Mouse (Mus musculus): ENCODE results near the gene Lsamp. TPM values are rescaled to one million over a fixed set of nuclear protein-coding genes. Genes with fewer than 3 reads are reported as not detected.

Lsamp gene
- polyA plus RNA-seq, 1 experiment from 2014 or later = 0.12 TPM

DNA sequence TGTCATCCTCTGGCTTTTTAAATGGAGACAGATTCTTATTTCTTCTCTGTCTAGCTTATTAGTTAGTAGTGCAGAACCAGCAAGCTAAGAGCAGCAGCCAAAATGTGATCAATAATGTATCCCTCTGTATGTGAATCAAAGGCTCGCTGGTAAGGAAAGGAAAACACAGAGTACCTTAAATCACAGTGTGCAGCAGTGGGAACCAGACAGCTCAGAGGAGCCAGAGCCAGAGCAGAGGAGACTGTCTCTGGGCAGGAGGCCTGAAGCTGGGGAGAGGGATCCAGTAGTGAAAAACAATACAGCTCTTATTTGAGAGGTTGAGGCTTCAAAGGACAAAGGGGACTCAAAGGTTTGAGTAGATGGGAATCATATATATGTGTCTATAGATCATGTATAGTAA is 857.6 kb downstream of the Lsamp start:
- H3K4me2 ChIP-seq = no peak overlapping the region
- no peak overlapping the region for H3K9ac ChIP-seq
- no peak overlapping the region for H3K27ac ChIP-seq (replicated peaks)
- H3K9me3 ChIP-seq (replicated peaks) = no peaks in the 10 kb centered on the region
- no peaks in the 10 kb centered on the region for H3K27me3 ChIP-seq
- H3K4me3 ChIP-seq (replicated peaks) = no peak overlapping the region
- 13% methylated on average over 1 of the region's 1 CpGs for WGBS (ENCODE audit: insufficient replicate concordance)
- no peaks in the 10 kb centered on the region for H3K4me1 ChIP-seq (replicated peaks)
- ATAC-seq (ENCODE audit: insufficient read depth) = no peak
- H3K36me3 ChIP-seq (replicated peaks) = no peaks in the 10 kb centered on the region

DNA sequence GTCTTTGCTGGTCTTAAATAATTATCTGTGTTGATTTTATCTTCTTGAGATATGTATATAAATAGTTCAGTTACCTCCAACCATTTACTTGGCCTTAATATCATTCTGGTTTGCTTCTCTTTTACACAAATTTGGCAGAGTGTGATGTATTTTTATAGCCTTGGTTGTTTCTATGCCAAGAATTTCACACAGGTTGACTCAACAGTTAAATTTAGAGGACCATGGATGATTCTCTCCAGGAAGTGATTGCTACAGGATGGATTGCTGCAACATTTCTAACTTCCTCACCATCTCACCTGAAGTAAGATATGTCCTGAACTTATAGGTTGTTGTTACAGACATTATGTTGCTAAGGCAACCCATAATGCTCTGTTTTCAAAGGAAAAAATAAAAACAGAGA is 882.6 kb downstream of the Lsamp start:
- H3K9me3 ChIP-seq (replicated peaks) = no peaks in the 10 kb centered on the region
- H3K27me3 ChIP-seq = no peaks in the 10 kb centered on the region
- H3K9ac ChIP-seq = no peak overlapping the region
- no peak overlapping the region for H3K27ac ChIP-seq (replicated peaks)
- H3K36me3 ChIP-seq (replicated peaks) = no peaks in the 10 kb centered on the region
- H3K4me1 ChIP-seq (replicated peaks) = no peaks in the 10 kb centered on the region
- no peak overlapping the region for H3K4me2 ChIP-seq
- no peak for ATAC-seq (ENCODE audit: insufficient read depth)
- H3K4me3 ChIP-seq (replicated peaks) = no peak overlapping the region

DNA sequence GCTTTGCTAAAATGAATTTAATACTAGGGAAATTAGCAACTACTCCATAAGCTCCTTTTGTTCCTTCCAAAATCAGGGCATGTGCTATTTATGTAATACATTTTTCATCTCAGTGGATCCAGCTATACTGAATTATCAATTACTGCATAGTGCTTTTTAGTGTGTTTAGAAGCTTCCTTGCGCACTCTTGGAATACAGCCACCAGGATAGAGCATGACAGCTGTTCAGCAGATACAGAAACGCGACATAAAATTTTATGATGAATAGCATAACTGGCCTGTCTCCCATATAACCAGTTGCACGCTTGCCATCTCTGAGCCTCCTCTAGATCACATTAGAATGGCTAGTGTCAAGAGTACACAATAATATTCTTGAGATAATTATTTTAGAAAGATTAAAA is 894.1 kb downstream of the Lsamp start:
- no peaks in the 10 kb centered on the region for H3K9me3 ChIP-seq (replicated peaks)
- H3K4me3 ChIP-seq (replicated peaks) = no peak overlapping the region
- no peak overlapping the region for H3K9ac ChIP-seq
- ATAC-seq (ENCODE audit: insufficient read depth) = no peak
- H3K27me3 ChIP-seq = no peaks in the 10 kb centered on the region
- H3K4me2 ChIP-seq = no peak overlapping the region
- H3K27ac ChIP-seq (replicated peaks) = no peak overlapping the region
- no peaks in the 10 kb centered on the region for H3K4me1 ChIP-seq (replicated peaks)
- no peaks in the 10 kb centered on the region for H3K36me3 ChIP-seq (replicated peaks)
- 74% methylated on average over 4 of the region's 4 CpGs for WGBS (ENCODE audit: insufficient replicate concordance)

DNA sequence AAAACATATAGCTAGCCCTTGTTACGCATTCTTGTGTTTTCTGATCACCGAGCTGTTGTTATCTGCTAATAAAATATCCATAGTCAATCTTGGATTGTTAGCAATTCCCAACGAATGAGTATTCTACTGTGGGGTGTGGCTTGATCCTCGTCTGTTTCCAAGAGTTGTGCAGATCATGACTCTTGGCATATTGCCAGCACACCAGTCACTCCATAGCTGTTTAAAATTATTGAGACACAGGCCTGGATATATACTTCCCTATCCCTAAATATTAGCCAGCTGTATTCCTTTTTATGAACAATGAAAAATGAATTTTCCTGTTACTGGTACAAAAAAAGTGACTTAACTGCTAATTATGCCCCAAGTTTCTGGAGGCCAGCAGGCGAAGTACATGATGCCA is 897.8 kb downstream of the Lsamp start:
- no peak overlapping the region for H3K4me3 ChIP-seq (replicated peaks)
- H3K36me3 ChIP-seq (replicated peaks) = no peaks in the 10 kb centered on the region
- H3K9ac ChIP-seq = no peak overlapping the region
- WGBS (ENCODE audit: insufficient replicate concordance) = 56% methylated on average over 5 of the region's 5 CpGs
- H3K4me2 ChIP-seq = no peak overlapping the region
- no peak for ATAC-seq (ENCODE audit: insufficient read depth)
- no peaks in the 10 kb centered on the region for H3K4me1 ChIP-seq (replicated peaks)
- H3K27ac ChIP-seq (replicated peaks) = no peak overlapping the region
- H3K27me3 ChIP-seq = no peaks in the 10 kb centered on the region
- no peaks in the 10 kb centered on the region for H3K9me3 ChIP-seq (replicated peaks)

DNA sequence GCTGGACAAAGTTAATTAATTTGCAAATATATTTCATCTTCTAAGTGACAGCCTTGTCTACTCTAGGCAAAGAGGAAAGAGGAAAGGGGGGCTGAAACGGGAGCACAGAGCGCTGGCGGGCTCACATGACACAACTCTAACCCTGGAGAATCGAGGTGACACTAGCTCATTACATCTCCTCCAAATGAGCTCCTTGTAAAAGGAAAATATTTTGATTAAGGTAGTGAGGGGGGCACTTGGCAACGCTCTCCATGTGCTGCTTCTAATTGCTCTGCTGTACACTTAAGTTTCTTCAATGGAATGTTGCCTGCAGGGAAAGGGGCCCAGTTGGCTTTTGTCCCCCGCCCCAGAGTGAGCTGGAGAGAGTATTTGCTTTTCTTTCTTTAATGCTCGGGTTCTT is 907.2 kb downstream of the Lsamp start:
- Histone ChIP-seq H3K27me3 (no peaks in the 10 kb centered on the region), H3K27ac (replicated peaks) (no peak overlapping the region), H3K4me1 (replicated peaks) (no peaks in the 10 kb centered on the region), H3K4me3 (replicated peaks) (no peak overlapping the region), H3K4me2 (no peak overlapping the region), H3K9me3 (replicated peaks) (no peaks in the 10 kb centered on the region; the same call in 1 of the 2 replicates), H3K9ac (no peak overlapping the region), H3K36me3 (replicated peaks) (no peaks in the 10 kb centered on the region)
- ATAC-seq (ENCODE audit: insufficient read depth) = no peak
- 45% methylated on average over 7 of the region's 7 CpGs for WGBS (ENCODE audit: insufficient replicate concordance)

DNA sequence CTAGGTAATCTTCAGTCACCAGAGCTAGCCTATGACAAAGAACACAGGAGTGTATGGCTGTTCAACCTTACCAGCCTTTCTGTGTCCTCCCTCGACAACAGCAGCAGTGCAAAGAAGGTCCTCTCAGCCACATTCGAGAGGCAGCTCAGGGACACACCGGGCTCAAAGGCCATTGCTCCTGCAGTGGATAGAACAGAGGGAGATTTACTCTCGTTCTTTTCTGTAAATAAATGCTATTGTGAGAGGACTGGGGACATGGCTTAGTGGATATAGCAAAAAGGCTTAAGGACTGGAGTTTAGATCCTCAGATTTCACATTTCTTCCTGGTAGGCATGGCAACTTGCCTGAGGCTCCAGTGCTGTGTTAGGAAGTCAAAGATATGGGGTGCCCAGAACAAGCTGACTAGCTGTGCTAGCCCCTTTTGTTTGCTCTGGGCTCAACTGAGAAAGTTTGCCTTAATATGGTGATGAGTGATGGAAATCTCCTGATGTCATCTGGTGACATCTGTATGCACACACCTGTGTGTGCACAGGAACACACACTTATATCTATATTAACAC is 913.7 kb downstream of the Lsamp start:
- no peaks in the 10 kb centered on the region for H3K27me3 ChIP-seq
- H3K9ac ChIP-seq = no peak overlapping the region
- WGBS (ENCODE audit: insufficient replicate concordance) = 55% methylated on average over 4 of the region's 4 CpGs

DNA sequence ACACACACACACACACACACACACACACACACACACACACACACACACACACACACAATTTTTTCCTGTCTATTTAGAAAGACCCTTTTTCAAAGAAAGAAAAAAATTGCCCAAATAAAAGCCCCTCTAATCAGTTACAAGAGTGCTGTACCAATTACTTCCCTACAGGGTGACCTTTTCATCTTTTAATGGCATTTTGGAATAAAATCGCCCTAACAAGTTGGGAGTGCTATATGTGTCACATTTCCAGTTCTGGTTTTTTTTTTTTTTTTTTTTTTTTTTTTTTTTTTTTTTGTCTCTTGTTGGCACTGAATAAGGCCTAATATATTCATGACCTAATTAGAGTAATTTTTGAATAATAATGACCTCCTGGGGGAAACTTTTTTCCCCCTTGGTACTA is 923.7 kb downstream of the Lsamp start:
- H3K27ac ChIP-seq (replicated peaks) = no peak overlapping the region
- H3K27me3 ChIP-seq = no peaks in the 10 kb centered on the region
- no peaks in the 10 kb centered on the region for H3K36me3 ChIP-seq (replicated peaks)
- H3K9me3 ChIP-seq (replicated peaks) = no peaks in the 10 kb centered on the region
- ATAC-seq (ENCODE audit: insufficient read depth) = no peak
- no peak overlapping the region for H3K4me2 ChIP-seq
- H3K9ac ChIP-seq = no peak overlapping the region
- no peaks in the 10 kb centered on the region for H3K4me1 ChIP-seq (replicated peaks)
- no peak overlapping the region for H3K4me3 ChIP-seq (replicated peaks)
- WGBS (ENCODE audit: insufficient replicate concordance) = 31% methylated on average over 1 of the region's 1 CpGs

More for the DNA sequence above, 913.7 kb downstream of the Lsamp start:
- no peak overlapping the region for H3K4me2 ChIP-seq
- H3K4me3 ChIP-seq (replicated peaks) = no peak overlapping the region
- no peak overlapping the region for H3K27ac ChIP-seq (replicated peaks)
- ATAC-seq (ENCODE audit: insufficient read depth) = no peak
- H3K4me1 ChIP-seq (replicated peaks) = no peaks in the 10 kb centered on the region
- no peaks in the 10 kb centered on the region for H3K9me3 ChIP-seq (replicated peaks)
- no peaks in the 10 kb centered on the region for H3K36me3 ChIP-seq (replicated peaks)

DNA sequence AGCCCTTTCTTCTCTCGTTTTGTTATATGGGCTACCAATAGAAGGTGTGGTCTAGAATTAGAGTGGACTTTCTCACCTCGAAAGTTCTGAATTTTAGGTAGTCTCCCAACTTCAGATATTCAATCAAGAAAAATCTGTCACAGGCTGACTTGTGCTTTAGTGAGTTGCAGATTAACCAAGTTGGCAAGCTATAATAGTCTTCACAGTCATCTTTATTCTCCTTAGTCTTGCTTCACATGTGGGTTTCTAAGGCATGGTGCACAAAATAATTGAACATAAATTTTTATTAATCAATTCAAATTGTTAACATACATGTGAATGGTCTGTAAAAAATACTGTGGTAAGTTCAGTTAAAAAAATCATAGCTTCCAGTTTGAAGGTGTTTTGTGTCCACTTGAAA is 930.0 kb downstream of the Lsamp start:
- 57% methylated on average over 2 of the region's 2 CpGs for WGBS (ENCODE audit: insufficient replicate concordance)

DNA sequence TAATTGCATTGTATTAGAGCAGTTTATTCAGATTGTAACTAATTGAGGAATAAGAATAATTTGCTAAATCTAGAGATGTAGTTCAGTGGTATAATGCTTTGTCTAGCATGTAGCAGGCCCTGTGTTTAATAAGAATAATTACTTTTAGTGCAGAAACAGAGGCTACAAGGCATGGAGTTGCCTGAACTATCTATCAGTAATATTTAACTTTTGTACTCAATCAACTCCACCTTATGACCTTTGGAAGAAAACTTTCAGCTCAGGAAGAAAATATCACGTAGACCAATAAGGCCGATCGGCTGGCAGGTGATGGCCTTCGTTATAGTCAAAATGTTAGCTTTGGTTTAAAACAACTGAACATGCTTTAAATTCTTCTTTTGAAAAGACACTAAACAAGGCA is 946.4 kb downstream of the Lsamp start:
- no peak for ATAC-seq (ENCODE audit: insufficient read depth)
- Histone ChIP-seq H3K4me3 (replicated peaks) (no peak overlapping the region), H3K27me3 (no peaks in the 10 kb centered on the region), H3K27ac (replicated peaks) (no peak overlapping the region), H3K4me2 (no peak overlapping the region), H3K4me1 (replicated peaks) (no peaks in the 10 kb centered on the region), H3K9ac (no peak overlapping the region), H3K9me3 (replicated peaks) (no peaks in the 10 kb centered on the region), H3K36me3 (replicated peaks) (no peaks in the 10 kb centered on the region)
- 73% methylated on average over 4 of the region's 4 CpGs for WGBS (ENCODE audit: insufficient replicate concordance)

More for the DNA sequence above, 930.0 kb downstream of the Lsamp start:
- Histone ChIP-seq H3K4me3 (replicated peaks) (no peak overlapping the region), H3K27me3 (no peaks in the 10 kb centered on the region), H3K36me3 (replicated peaks) (no peaks in the 10 kb centered on the region), H3K4me1 (replicated peaks) (no peaks in the 10 kb centered on the region), H3K9me3 (replicated peaks) (no peaks in the 10 kb centered on the region), H3K27ac (replicated peaks) (no peak overlapping the region), H3K9ac (no peak overlapping the region), H3K4me2 (no peak overlapping the region)
- ATAC-seq (ENCODE audit: insufficient read depth) = no peak

DNA sequence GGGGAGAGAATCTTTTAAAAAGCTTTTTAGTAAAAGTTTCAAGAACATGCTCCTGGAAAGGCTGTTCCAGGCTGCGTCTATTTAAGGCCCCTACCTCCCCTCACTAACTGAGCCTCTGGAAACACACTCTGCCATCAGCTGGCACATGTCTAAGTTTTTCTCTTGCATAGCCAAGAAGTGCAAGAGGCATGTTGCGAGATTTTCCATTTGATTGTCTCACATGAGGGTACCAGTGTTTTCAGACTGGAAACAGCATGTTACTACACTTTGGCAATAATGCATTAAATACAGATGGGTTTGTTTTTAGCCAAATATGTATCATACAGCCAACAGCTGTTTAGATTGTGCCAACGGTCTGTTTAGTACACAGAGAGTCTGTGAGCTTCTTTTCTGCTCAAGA is 958.1 kb downstream of the Lsamp start:
- no peak overlapping the region for H3K4me3 ChIP-seq (replicated peaks)
- no peaks in the 10 kb centered on the region for H3K36me3 ChIP-seq (replicated peaks)
- 58% methylated on average over 3 of the region's 3 CpGs for WGBS (ENCODE audit: insufficient replicate concordance)
- no peak overlapping the region for H3K9ac ChIP-seq
- no peaks in the 10 kb centered on the region for H3K9me3 ChIP-seq (replicated peaks)
- no peak for ATAC-seq (ENCODE audit: insufficient read depth)
- no peak overlapping the region for H3K4me2 ChIP-seq
- no peak overlapping the region for H3K27ac ChIP-seq (replicated peaks)
- no peaks in the 10 kb centered on the region for H3K27me3 ChIP-seq
- H3K4me1 ChIP-seq (replicated peaks) = no peaks in the 10 kb centered on the region

DNA sequence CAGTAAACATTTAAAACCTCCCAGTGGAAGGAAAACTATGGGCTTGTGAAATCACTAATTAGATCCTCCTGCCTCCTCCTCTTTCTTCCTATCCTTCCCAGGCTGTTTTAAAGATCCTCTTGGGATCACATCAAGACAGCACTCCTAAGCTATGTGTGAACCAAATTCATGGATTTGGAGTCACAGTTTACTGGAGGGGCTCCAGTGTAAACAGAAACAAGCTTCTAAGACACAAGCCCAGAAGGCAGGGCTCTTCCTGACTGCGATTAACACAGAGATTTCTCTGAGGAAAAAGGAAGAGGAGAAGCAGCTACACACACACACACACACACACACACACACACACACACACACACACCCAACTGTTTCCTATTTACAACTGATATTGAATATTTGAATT is 961.7 kb downstream of the Lsamp start:
- Histone ChIP-seq H3K27me3 (no peaks in the 10 kb centered on the region), H3K36me3 (replicated peaks) (no peaks in the 10 kb centered on the region), H3K27ac (replicated peaks) (no peak overlapping the region), H3K4me2 (no peak overlapping the region), H3K9ac (no peak overlapping the region), H3K4me3 (replicated peaks) (no peak overlapping the region), H3K9me3 (replicated peaks) (no peaks in the 10 kb centered on the region), H3K4me1 (replicated peaks) (no peaks in the 10 kb centered on the region)
- WGBS (ENCODE audit: insufficient replicate concordance) = 11% methylated on average over 1 of the region's 1 CpGs
- ATAC-seq (ENCODE audit: insufficient read depth) = no peak

DNA sequence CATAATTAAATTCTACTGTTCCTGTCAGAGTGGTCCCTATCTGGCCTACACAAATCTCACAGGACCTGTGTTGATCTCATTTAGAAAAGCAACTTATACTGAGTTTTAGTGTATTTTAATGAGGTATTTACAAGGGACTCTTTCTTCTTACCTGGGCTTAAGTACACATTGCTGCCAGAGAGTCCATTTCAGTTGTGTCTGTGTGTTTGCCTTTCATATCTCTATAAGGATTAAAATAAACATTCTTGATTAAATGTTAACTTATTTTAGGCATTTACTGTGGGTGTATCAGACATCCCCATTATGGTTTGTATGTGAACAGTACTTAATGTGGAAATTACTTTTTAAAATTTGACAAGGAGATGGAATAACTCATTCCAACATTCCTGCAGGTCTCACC is 963.9 kb downstream of the Lsamp start:
- Histone ChIP-seq H3K9me3 (replicated peaks) (no peaks in the 10 kb centered on the region), H3K9ac (no peak overlapping the region), H3K4me3 (replicated peaks) (no peak overlapping the region), H3K4me1 (replicated peaks) (no peaks in the 10 kb centered on the region), H3K36me3 (replicated peaks) (no peaks in the 10 kb centered on the region), H3K4me2 (no peak overlapping the region), H3K27me3 (no peaks in the 10 kb centered on the region), H3K27ac (replicated peaks) (no peak overlapping the region)
- ATAC-seq (ENCODE audit: insufficient read depth) = no peak
